Mouse (Mus musculus) forebrain, embryonic 15.5 days (tissue): ENCODE measurements around the gene Fhad1. TPM values are rescaled to one million over a fixed set of nuclear protein-coding genes. Genes with fewer than 3 reads are reported as not detected.
A peak's percentile ranks its signal among the peaks of the same experiment; 100 is the strongest.

Experiments used
- ATAC-seq: fragments of 200-750 bp; cut with Nextera tagmentation; replicated peaks from 2 replicates; pipeline ENCODE4 v1.8.0; 2017; ENCODE audit warnings: mild to moderate bottlenecking, moderate TSS enrichment, moderate library complexity
- H3K27ac ChIP-seq: fragments of 300-500 bp; sonication (generic); replicated peaks from 2 replicates; pipeline ENCODE4 v1.5.1; 2015; ENCODE audit warnings: mild to moderate bottlenecking, inconsistent platforms
- H3K27me3 ChIP-seq: fragments of 300-500 bp; sonication (generic); 2 replicates; pipeline ENCODE4 v1.6.1; 2015; ENCODE audit warnings: inconsistent platforms
- H3K36me3 ChIP-seq: fragments of 300-500 bp; sonication (generic); 2 replicates; pipeline ENCODE4 v1.6.1; 2015; ENCODE audit warnings: mild to moderate bottlenecking, inconsistent platforms
- H3K4me1 ChIP-seq: fragments of 300-500 bp; sonication (generic); 2 replicates; pipeline ENCODE4 v1.6.1; 2015; ENCODE audit warnings: inconsistent platforms
- H3K4me2 ChIP-seq: fragments of 300-500 bp; sonication (generic); replicated peaks from 2 replicates; pipeline ENCODE4 v1.6.1; 2015; ENCODE audit warnings: mild to moderate bottlenecking, inconsistent platforms
- H3K4me3 ChIP-seq: fragments of 300-500 bp; sonication (generic); 2 replicates; pipeline ENCODE4 v1.5.1; 2015; ENCODE audit warnings: mild to moderate bottlenecking, inconsistent platforms
- H3K9ac ChIP-seq: fragments of 300-500 bp; sonication (generic); replicated peaks from 2 replicates; pipeline ENCODE4 v1.6.1; 2015; ENCODE audit warnings: mild to moderate bottlenecking, inconsistent platforms
- H3K9me3 ChIP-seq: fragments of 300-500 bp; sonication (generic); 2 replicates; pipeline ENCODE4 v1.6.1; 2016; ENCODE audit warnings: inconsistent platforms
- WGBS: fragments of 180-500 bp; shearing (Covaris S2); methylation state at CpG from one replicate; pipeline ENCODE4 v1.1.7; 2015; ENCODE audit warnings: mixed read lengths; 5-methylcytosine and 5-hydroxymethylcytosine counted together
- polyA plus RNA-seq: library from polyadenylated mRNA; unstranded; fragments of >200 nt; fragmentation: Nextera tagmentation; extraction: Ambion mirVana; gene quantifications from 2 replicates; pipeline ENCODE4 v1.2.1, GENCODE M21; 2015

Gene Fhad1
- polyA plus RNA-seq, 1 experiment from 2014 or later, result 3.7 TPM

DNA sequence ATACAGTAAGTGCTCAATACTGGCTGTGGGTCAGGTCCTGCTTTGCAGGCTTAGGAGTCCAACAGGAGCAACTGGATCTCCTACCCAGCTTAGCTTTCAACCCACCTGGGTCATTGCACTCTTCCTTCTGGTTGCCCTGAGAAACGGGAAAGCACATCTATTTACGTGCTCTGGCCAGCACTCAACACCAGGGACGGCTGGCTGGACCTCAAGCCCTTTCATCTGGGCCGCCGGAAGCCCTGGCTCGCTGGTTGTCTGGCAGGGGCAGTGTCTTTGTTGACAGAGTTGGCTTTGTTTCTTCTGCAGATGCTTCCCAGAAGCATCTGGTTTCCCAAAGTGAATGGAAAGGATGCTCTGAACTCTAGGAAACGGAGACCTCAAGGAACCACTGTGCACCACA is 100.8 kb downstream of the Fhad1 start:
- no peak overlapping the region for H3K4me2 ChIP-seq
- H3K4me3 ChIP-seq, result no peak overlapping the region
- no peak overlapping the region for H3K9ac ChIP-seq
- H3K36me3 ChIP-seq, result no peaks in the 10 kb centered on the region
- no peak for ATAC-seq
- no peaks in the 10 kb centered on the region for H3K9me3 ChIP-seq
- H3K27me3 ChIP-seq, result no peaks in the 10 kb centered on the region
- WGBS, result 33% methylated on average over 7 of the region's 7 CpGs
- H3K4me1 ChIP-seq, result no peaks in the 10 kb centered on the region
- 0 out of 2 replicates have a peak overlapping the region, but pooled peaks have one; percentile 27 for H3K27ac ChIP-seq

DNA sequence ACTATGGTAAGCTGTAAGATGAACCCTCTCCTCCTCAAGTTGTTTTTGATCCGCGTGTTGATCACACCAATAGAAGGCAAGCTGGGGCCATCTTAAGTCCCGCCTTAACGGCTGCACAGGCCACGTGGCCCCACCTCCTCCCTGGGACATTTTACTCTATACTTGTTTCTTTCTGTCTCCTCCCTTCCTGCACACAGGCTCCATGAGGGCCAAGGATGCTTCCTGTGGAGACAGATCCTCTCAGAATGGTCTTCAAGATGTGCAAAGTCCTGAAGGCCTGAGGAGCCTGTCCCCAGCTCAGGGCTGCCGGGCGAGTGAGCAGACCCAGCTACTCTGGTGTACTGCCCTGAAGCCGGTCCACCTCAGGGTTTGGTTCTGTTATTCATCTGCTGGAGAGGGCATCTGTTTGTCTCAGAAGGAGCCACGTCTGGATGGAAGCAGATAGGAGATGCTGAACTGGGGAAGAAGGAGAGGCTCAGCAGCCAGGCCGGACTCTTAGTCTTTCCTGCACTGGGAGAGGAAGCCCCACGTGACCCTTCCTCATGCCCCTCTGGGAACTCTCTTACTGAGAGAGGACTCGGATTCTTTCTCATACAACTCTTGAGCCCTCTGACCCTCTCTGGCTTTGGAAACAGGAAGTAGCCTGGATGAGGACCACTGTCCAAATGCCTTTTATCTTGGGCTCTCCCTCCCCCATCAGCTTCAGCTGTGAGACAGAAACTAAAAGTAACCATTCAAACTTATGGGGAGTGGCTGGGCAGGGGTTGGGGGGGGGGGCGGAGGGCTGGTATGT is 101.5 kb downstream of the Fhad1 start:
- H3K36me3 ChIP-seq, result no peaks in the 10 kb centered on the region
- H3K27me3 ChIP-seq, result no peaks in the 10 kb centered on the region
- H3K9ac ChIP-seq, result no peak overlapping the region
- H3K4me2 ChIP-seq, result no peak overlapping the region
- no peaks in the 10 kb centered on the region for H3K9me3 ChIP-seq
- no peaks in the 10 kb centered on the region for H3K4me1 ChIP-seq
- no peak for ATAC-seq
- no peak overlapping the region for H3K4me3 ChIP-seq
- peak overlapping the region; percentile 21; the same call in 1 of the 2 replicates for H3K27ac ChIP-seq
- WGBS, result 83% methylated on average over 13 of the region's 13 CpGs

DNA sequence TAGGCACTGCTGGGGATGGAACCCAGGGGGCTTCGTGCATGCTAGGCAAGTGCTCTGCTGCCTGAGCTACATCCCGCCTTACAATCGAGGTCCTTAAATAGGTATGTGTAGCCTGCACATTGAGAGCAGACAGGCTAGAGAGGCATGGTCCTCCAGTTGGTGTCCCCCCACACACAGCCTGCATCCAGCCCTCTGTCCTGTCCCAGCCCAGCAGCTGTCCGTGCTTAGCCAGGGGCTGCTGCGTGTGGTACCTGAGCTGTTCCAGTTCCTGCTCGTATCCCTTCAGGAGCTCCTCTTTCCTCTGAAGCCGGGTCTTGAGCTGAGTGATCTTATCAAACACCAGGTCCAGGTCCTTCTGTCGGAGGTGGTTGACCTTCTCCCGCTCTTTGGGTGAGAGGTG is 110.2 kb downstream of the Fhad1 start:
- H3K9ac ChIP-seq, result no peak overlapping the region
- H3K27ac ChIP-seq, result no peak overlapping the region
- no peak overlapping the region for H3K4me3 ChIP-seq
- H3K4me2 ChIP-seq, result no peak overlapping the region
- WGBS, result 91% methylated on average over 9 of the region's 9 CpGs
- peaks cover 31% of the 10 kb centered on the region for H3K4me1 ChIP-seq
- no peaks in the 10 kb centered on the region for H3K27me3 ChIP-seq
- no peaks in the 10 kb centered on the region for H3K9me3 ChIP-seq
- no peaks in the 10 kb centered on the region for H3K36me3 ChIP-seq
- ATAC-seq, result no peak

DNA sequence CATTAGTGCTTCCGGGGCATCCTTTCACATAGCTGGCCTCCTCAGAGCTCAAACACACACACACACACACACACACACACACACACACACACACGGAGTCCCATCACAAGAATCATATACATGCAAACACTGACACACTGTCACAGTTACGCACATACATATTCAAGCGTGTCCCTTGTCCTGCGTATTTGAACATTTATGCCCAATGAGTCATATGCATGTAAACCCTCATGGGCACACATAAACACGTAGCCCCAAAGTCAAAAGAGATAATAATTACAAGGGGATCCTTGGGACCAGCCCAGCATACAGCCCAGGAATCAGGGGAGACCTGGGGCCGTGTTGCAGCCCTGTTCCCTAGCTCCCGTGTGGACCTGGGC is 112.4 kb downstream of the Fhad1 start:
- no peaks in the 10 kb centered on the region for H3K27me3 ChIP-seq
- peak overlapping the region; percentile 88 for H3K27ac ChIP-seq
- no peaks in the 10 kb centered on the region for H3K36me3 ChIP-seq
- peaks cover 49% of the 10 kb centered on the region for H3K4me1 ChIP-seq
- no peaks in the 10 kb centered on the region for H3K9me3 ChIP-seq
- no peak overlapping the region for H3K9ac ChIP-seq
- no peak overlapping the region for H3K4me3 ChIP-seq
- H3K4me2 ChIP-seq, result no peak overlapping the region
- 0 out of 2 replicates have a peak, but pooled peaks have one; percentile 2 for ATAC-seq
- WGBS, result 62% methylated on average over 8 of the region's 8 CpGs

DNA sequence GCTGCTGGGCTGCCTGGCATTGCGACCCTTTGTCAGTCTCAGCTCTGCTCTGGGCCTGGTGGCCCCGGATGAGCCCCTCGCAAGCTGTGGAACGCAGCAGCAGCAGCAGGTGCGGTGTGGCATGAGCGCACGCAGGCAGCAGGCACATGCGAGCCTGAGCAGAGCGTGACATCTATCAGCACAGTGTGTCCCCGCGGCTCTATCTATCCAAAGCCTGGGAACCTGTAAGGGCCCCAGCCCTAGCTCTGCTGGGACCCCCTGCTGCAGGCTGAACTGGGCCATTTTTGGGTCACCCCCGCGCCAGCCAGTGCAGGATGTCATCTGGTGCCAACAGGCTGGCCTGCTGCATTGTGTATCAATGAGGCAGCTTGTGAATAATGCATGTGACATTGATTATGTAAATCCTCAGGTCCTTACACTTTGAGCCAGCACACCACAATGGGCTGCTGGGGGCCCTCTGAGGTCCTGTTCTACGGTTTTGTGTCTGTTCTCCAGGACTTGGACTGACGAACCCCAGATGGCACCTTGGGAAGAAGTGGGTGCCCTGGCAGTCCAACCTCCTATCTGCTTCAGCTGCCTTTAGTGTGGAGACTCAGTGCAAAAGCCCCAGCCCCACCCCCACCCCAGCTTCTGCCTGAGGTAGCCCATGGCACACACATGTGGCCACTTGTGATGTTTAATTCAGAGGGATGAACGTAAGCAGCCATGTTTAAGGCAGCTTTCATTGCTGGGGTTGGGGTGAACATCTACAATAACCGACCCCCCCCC is 113.0 kb downstream of the Fhad1 start:
- peak; percentile 83 for ATAC-seq
- Histone ChIP-seq H3K4me1 (peaks cover 55% of the 10 kb centered on the region), H3K27ac (peak overlapping the region; percentile 88), H3K9ac (no peak overlapping the region; the same call in 1 of the 2 replicates), H3K4me3 (no peak overlapping the region), H3K36me3 (no peaks in the 10 kb centered on the region), H3K9me3 (no peaks in the 10 kb centered on the region), H3K4me2 (peak overlapping the region; percentile 20), H3K27me3 (no peaks in the 10 kb centered on the region)
- WGBS, result 12% methylated on average over 16 of the region's 17 CpGs

DNA sequence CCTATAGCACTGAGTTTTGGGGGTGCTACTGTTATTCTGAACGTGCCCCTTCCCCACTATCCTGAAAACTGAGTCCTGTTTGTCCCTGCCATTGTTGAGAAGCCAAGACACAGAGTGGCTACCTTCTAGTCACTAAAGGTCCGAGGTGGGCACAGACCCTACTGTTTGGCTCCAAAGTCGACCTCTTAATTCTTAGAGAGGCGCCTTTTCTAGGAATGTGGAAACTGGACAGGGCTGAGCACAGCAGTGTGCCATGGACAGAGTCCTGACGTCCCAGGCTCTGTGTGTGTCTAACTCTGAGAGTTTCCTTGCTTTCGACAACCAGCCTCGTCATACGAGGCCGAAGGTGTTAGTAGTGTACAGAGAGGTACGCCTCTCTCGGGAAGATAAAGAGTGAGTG is 114.5 kb downstream of the Fhad1 start:
- Histone ChIP-seq H3K27me3 (no peaks in the 10 kb centered on the region), H3K9me3 (no peaks in the 10 kb centered on the region), H3K4me1 (peaks cover 61% of the 10 kb centered on the region), H3K4me2 (no peak overlapping the region), H3K4me3 (no peak overlapping the region), H3K27ac (peak overlapping the region; percentile 88), H3K36me3 (no peaks in the 10 kb centered on the region), H3K9ac (no peak overlapping the region)
- 36% methylated on average over 11 of the region's 11 CpGs for WGBS
- no peak; the same call in 1 of the 2 replicates for ATAC-seq

DNA sequence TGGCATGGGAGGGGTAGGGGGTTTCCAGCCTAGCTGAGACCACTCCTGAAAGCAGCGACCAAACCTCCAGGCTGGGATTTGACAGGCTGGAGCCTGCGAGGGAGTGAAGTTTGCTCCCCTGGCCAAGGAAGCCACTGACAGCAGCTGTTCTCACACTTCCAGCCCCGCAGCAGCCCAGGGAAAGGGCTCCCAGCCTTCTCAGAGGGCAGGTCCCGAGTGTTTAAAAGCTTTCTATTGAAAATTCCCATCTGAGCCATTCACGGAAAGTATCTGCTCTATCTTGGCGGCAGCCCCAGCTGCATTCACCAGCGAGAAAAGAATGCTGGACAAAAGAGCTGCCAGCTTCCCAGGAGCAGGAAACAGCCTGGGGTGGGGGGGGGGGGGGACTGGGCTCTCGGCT is 114.9 kb downstream of the Fhad1 start:
- Histone ChIP-seq H3K27ac (peak overlapping the region; percentile 88), H3K4me3 (no peak overlapping the region), H3K27me3 (no peaks in the 10 kb centered on the region), H3K9me3 (no peaks in the 10 kb centered on the region), H3K36me3 (no peaks in the 10 kb centered on the region), H3K4me1 (peaks cover 61% of the 10 kb centered on the region), H3K9ac (no peak overlapping the region), H3K4me2 (no peak overlapping the region)
- peak; percentile 51 for ATAC-seq
- WGBS, result 3% methylated on average over 8 of the region's 8 CpGs

DNA sequence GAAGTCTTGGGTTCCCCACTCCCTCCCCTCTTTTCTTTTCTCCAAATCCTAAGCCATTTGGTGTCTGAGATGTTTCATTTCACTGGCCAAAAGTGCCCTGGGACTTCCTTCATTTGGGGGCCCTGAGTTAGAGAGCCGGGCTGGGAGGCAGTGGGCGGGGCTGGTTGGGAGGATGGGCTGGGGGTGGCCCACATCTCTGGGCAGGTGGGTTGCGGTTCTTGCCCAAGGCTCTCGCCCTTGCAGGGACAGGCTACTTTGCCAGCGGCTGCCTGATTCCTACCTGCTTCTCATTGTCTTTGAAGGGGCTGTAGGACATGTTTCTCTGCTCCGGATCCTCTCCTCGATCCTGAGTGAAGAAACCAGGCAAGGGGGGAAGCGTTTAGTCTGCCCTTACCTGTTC is 116.0 kb downstream of the Fhad1 start:
- Histone ChIP-seq H3K9me3 (no peaks in the 10 kb centered on the region), H3K4me3 (no peak overlapping the region), H3K9ac (no peak overlapping the region), H3K27ac (peak overlapping the region; percentile 88), H3K4me1 (peaks cover 61% of the 10 kb centered on the region), H3K4me2 (no peak overlapping the region), H3K36me3 (no peaks in the 10 kb centered on the region), H3K27me3 (no peaks in the 10 kb centered on the region)
- ATAC-seq, result no peak
- WGBS, result 79% methylated on average over 8 of the region's 8 CpGs

DNA sequence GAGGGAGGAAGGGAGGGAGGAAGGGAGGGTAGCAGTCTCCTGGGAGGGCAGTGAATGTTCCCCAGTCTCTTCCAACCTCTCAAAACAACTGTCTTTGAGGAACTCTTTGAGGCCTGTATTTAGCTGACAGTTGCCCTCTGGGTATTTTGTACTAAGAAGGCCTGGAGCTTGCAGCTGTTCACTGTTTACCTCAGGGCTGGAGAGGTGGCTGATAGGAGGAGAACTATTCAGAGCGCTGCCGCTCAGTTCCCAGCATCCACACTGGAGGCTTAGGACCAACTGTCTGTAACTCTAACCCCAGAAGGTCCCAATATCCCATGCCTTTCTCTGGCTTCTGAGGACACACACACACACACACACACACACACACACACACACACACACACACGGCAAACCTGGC is 117.0 kb downstream of the Fhad1 start:
- H3K36me3 ChIP-seq, result no peaks in the 10 kb centered on the region
- whole genome bisulfite sequencing, result 30% methylated on average over 3 of the region's 3 CpGs
- H3K27me3 ChIP-seq, result no peaks in the 10 kb centered on the region
- H3K9me3 ChIP-seq, result no peaks in the 10 kb centered on the region
- no peak overlapping the region for H3K9ac ChIP-seq
- no peak for ATAC-seq
- no peak overlapping the region for H3K4me3 ChIP-seq
- no peak overlapping the region for H3K4me2 ChIP-seq
- H3K27ac ChIP-seq, result peak overlapping the region; percentile 88
- peaks cover 58% of the 10 kb centered on the region for H3K4me1 ChIP-seq

DNA sequence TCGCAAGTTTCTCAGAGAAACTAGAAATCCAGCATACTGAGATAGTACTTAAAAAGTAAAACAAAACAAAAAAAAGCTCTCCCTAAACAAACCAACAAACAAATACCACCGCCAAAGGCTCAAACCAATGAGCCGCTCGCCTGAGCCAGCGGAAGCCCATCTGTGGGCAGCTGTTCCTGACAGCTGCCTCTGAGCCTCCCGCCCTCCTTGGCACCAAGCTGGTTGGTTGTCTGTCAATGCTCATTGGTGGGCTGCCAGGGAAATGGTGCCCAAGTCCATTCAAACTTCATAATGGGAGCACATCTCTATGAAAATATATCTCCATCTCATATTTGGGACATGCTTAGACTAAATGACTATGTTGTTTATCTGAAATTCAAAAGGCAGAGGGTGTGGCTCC is 117.7 kb downstream of the Fhad1 start:
- 47% methylated on average over 6 of the region's 6 CpGs for WGBS
- no peak for ATAC-seq
- Histone ChIP-seq H3K27me3 (no peaks in the 10 kb centered on the region), H3K27ac (peak overlapping the region; percentile 88), H3K9me3 (no peaks in the 10 kb centered on the region), H3K9ac (no peak overlapping the region), H3K4me2 (no peak overlapping the region), H3K36me3 (no peaks in the 10 kb centered on the region), H3K4me1 (peaks cover 52% of the 10 kb centered on the region), H3K4me3 (no peak overlapping the region)

DNA sequence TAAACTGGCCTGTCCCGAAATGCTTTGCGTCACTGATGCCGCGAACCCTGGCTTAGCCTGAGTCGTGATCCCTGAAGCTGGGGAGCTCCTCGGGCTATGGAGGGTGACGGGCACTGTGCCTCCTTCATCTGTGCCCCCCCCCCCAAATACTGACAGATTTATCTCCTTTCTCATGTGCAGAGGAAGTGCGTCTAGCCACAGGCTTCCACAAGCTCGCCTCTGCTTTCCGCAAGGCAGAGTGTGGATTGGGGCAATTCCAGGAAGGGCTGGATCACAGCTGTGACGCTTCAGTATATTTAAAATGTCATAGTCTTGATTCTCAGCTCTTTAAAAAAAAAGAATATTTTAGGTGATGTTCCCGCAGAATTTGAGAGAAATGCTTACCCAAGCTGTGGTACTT is 119.1 kb downstream of the Fhad1 start:
- H3K27ac ChIP-seq, result no peak overlapping the region
- 78% methylated on average over 12 of the region's 12 CpGs for WGBS
- no peaks in the 10 kb centered on the region for H3K9me3 ChIP-seq
- no peak overlapping the region for H3K4me3 ChIP-seq
- no peaks in the 10 kb centered on the region for H3K27me3 ChIP-seq
- H3K9ac ChIP-seq, result no peak overlapping the region
- H3K4me1 ChIP-seq, result peaks cover 39% of the 10 kb centered on the region
- H3K4me2 ChIP-seq, result no peak overlapping the region
- no peaks in the 10 kb centered on the region for H3K36me3 ChIP-seq
- no peak for ATAC-seq

DNA sequence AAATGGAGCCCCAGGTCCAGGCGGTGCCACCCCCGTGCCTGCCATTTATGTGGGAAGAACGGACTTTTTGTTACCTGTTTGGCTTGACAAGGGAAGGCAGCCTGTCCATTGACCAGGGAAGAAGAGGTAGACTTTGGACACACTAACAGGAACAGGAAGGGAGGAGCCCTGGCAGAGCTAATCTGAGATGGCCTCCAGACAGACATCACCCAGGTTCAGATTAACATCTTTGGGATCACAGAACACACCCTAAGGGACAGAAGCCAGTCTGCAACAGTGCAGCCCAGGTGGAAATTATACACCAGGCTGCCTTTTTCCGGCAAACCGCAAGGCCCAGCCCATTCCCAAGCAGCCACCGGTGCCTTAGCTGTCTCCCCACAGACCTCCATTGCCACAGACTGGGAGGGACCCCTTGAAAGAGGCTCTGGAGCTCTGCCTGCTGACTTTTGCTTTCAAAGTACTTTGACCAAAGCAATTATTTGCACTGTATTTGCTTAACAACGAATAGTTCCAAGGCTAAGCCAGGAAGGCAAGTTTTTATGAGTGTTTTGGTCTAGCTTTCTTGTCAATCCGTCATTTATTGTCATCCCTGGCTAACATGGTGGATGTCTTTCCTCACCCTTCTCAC is 121.6 kb downstream of the Fhad1 start:
- H3K36me3 ChIP-seq, result no peaks in the 10 kb centered on the region
- no peaks in the 10 kb centered on the region for H3K9me3 ChIP-seq
- peaks cover 19% of the 10 kb centered on the region for H3K4me1 ChIP-seq
- H3K4me2 ChIP-seq, result no peak overlapping the region
- H3K27ac ChIP-seq, result no peak overlapping the region
- 90% methylated on average over 8 of the region's 8 CpGs for WGBS
- H3K4me3 ChIP-seq, result no peak overlapping the region
- no peaks in the 10 kb centered on the region for H3K27me3 ChIP-seq
- ATAC-seq, result no peak
- no peak overlapping the region for H3K9ac ChIP-seq
